Mouse (Mus musculus) myocyte (in vitro differentiated cells): ENCODE results near the gene Dpf1. TPM values are rescaled to one million over a fixed set of nuclear protein-coding genes. Genes with fewer than 3 reads are reported as not detected.

Experiments
- H3K27me3 ChIP-seq: one replicate; pipeline ENCODE4 v1.6.1; 2011; ENCODE audit not compliant: control insufficient read depth, insufficient read depth, insufficient read length
- H3K36me3 ChIP-seq: one replicate; pipeline ENCODE4 v1.6.1; 2011; ENCODE audit not compliant: control insufficient read depth, insufficient read depth
- H3K4me2 ChIP-seq: one replicate; pipeline ENCODE4 v1.6.1; 2011; ENCODE audit warnings: low read depth, control low read depth
- H3K4me3 ChIP-seq: one replicate; pipeline ENCODE4 v1.5.1; 2011; ENCODE audit warnings: mild to moderate bottlenecking, control low read depth, moderate library complexity
- H3K79me2 ChIP-seq: one replicate; pipeline ENCODE4 v1.6.1; 2011; ENCODE audit not compliant: control insufficient read depth, insufficient read depth
- H3ac ChIP-seq: one replicate; pipeline ENCODE4 v1.6.1; 2011; ENCODE audit not compliant: control insufficient read depth, insufficient read length
- CEBPB ChIP-seq: IDR thresholded peaks from 2 replicates; pipeline ENCODE4 v1.6.1; 2011; ENCODE audit warnings: mild to moderate bottlenecking, moderate library complexity; ENCODE audit not compliant: poor library complexity, insufficient read depth, severe bottlenecking
- E2F4 ChIP-seq: IDR thresholded peaks from one replicate; pipeline ENCODE4 v1.6.1; 2011; ENCODE audit warnings: mild to moderate bottlenecking, control low read depth, moderate library complexity; ENCODE audit not compliant: insufficient read depth
- MAX ChIP-seq: IDR thresholded peaks from one replicate; pipeline ENCODE4 v1.6.1; 2011; ENCODE audit warnings: low read depth, mild to moderate bottlenecking, control low read depth
- MYOD1 ChIP-seq, 3 experiments: IDR thresholded peaks; one replicate each; pipeline ENCODE4 v1.6.1; 2011; ENCODE audit warnings: control low read depth in 2 of 3, low read depth in 2 of 3, mild to moderate bottlenecking in 2 of 3, moderate library complexity in 1 of 3; ENCODE audit not compliant: insufficient read length in 2 of 3, control insufficient read depth in 1 of 3
- MYOG ChIP-seq, 3 experiments: IDR thresholded peaks; one replicate each; pipeline ENCODE4 v1.6.1; 2011; ENCODE audit warnings: control low read depth in 2 of 3, low read depth in 2 of 3, mild to moderate bottlenecking in 2 of 3; ENCODE audit not compliant: insufficient read length in 2 of 3, control insufficient read depth in 1 of 3, insufficient read depth in 1 of 3
- POLR2A ChIP-seq: IDR thresholded peaks from one replicate; pipeline ENCODE4 v1.6.1; 2011; ENCODE audit warnings: low read depth, mild to moderate bottlenecking, control low read depth, moderate library complexity; ENCODE audit not compliant: insufficient read length
- POLR2AphosphoS2 ChIP-seq: IDR thresholded peaks from one replicate; pipeline ENCODE4 v1.6.1; 2011; ENCODE audit warnings: low read depth, control low read depth; ENCODE audit not compliant: insufficient read length
- REST ChIP-seq: IDR thresholded peaks from one replicate; pipeline ENCODE4 v1.6.1; 2011; ENCODE audit warnings: mild to moderate bottlenecking, control low read depth, moderate library complexity; ENCODE audit not compliant: insufficient read depth, insufficient read length
- SRF ChIP-seq: IDR thresholded peaks from one replicate; pipeline ENCODE4 v1.6.1; 2011; ENCODE audit warnings: low read depth; ENCODE audit not compliant: control insufficient read depth, insufficient read length
- TCF12 ChIP-seq: IDR thresholded peaks from one replicate; pipeline ENCODE4 v1.6.1; 2011; ENCODE audit warnings: mild to moderate bottlenecking, control low read depth; ENCODE audit not compliant: poor library complexity, insufficient read depth, severe bottlenecking
- TCF3 ChIP-seq: IDR thresholded peaks from one replicate; pipeline ENCODE4 v1.6.1; 2011; ENCODE audit warnings: low read depth, control low read depth; ENCODE audit not compliant: insufficient read length
- USF1 ChIP-seq: IDR thresholded peaks from one replicate; pipeline ENCODE4 v1.6.1; 2011; ENCODE audit warnings: low read depth, mild to moderate bottlenecking, control low read depth, moderate library complexity
- polyA plus RNA-seq: library from polyadenylated mRNA; unstranded; fragments of >200 nt; fragmentation: generic; extraction: Trizol; gene quantifications from one replicate; pipeline ENCODE4 v1.2.1, GENCODE M21; 2012; ENCODE audit warnings: missing spikeins

The Dpf1 gene
- polyA plus RNA-seq, 1 experiment = 3.4 TPM

GRCm38 (mm10) chr7:29314844-29315628 is 11.3 kb downstream of the Dpf1 start:
- TF ChIP-seq SRF = no peak
- no peak for TF ChIP-seq POLR2AphosphoS2
- TF ChIP-seq POLR2A = no peak
- peak in 1 of 3 experiments; percentile 47 for TF ChIP-seq MYOD1 (IDR thresholded peaks at IDR 0.05; ENCODE audit: control insufficient read depth in 1 of 3, insufficient read length in 2 of 3, low read depth in 2 of 3)
- no peak for TF ChIP-seq TCF12
- no peak for TF ChIP-seq TCF3
- TF ChIP-seq MYOG (IDR thresholded peaks at IDR 0.05; ENCODE audit: control insufficient read depth in 1 of 3, insufficient read depth in 1 of 3, insufficient read length in 2 of 3, low read depth in 2 of 3) = peak in 2 of 3 experiments; percentile 18 to 22
- no peak for TF ChIP-seq CEBPB
- TF ChIP-seq E2F4 = no peak
- no peak for TF ChIP-seq USF1
- Histone ChIP-seq H3K4me2 (no peak overlapping the region), H3ac (no peak overlapping the region), H3K36me3 (no peaks in the 10 kb centered on the region), H3K27me3 (no peaks in the 10 kb centered on the region), H3K4me3 (no peak overlapping the region), H3K79me2 (no peaks in the 10 kb centered on the region)

- Histone ChIP-seq H3K4me2 (no peak overlapping the region), H3K27me3 (no peaks in the 10 kb centered on the region), H3K4me3 (no peak overlapping the region), H3K36me3 (no peaks in the 10 kb centered on the region), H3K79me2 (no peaks in the 10 kb centered on the region), H3ac (no peak overlapping the region)
- TF ChIP-seq TCF3 (no peak), CEBPB (no peak)
Measured at GRCm38 (mm10) chr7:29316137-29316734, 12.5 kb downstream of the Dpf1 start.

- H3K4me2 ChIP-seq = no peak overlapping the region
- H3ac ChIP-seq = no peak overlapping the region
- H3K4me3 ChIP-seq = no peak overlapping the region
- no peaks in the 10 kb centered on the region for H3K36me3 ChIP-seq
- H3K79me2 ChIP-seq = no peaks in the 10 kb centered on the region
- TF ChIP-seq USF1 (no peak), POLR2AphosphoS2 (no peak), MYOD1 (IDR thresholded peaks at IDR 0.05; ENCODE audit: control insufficient read depth in 1 of 3, insufficient read length in 2 of 3, low read depth in 2 of 3) (peak in 1 of 3 experiments; percentile 4), POLR2A (no peak), MYOG (IDR thresholded peaks at IDR 0.05; ENCODE audit: control insufficient read depth in 1 of 3, insufficient read depth in 1 of 3, insufficient read length in 2 of 3, low read depth in 2 of 3) (no peak)
- no peaks in the 10 kb centered on the region for H3K27me3 ChIP-seq
Measured at GRCm38 (mm10) chr7:29316976-29317375, 13.2 kb downstream of the Dpf1 start.

- TF ChIP-seq TCF3 (no peak), POLR2A (no peak), E2F4 (no peak), MAX (no peak), CEBPB (no peak), POLR2AphosphoS2 (no peak), MYOD1 (IDR thresholded peaks at IDR 0.05; ENCODE audit: control insufficient read depth in 1 of 3, insufficient read length in 2 of 3, low read depth in 2 of 3) (no peak), REST (no peak), USF1 (no peak), SRF (no peak), MYOG (IDR thresholded peaks at IDR 0.05; ENCODE audit: control insufficient read depth in 1 of 3, insufficient read depth in 1 of 3, insufficient read length in 2 of 3, low read depth in 2 of 3) (no peak), TCF12 (no peak)
- Histone ChIP-seq H3K79me2 (no peaks in the 10 kb centered on the region), H3K4me2 (no peak overlapping the region), H3K4me3 (no peak overlapping the region), H3K27me3 (no peaks in the 10 kb centered on the region), H3K36me3 (no peaks in the 10 kb centered on the region), H3ac (no peak overlapping the region)
Measured at GRCm38 (mm10) chr7:29317558-29317957, 13.8 kb downstream of the Dpf1 start.
